Mouse (Mus musculus) cerebellum, postnatal 36 days (tissue): ENCODE results near the gene Fibcd1.

ENCODE experiments used
- DNase-seq, 2 experiments: peaks; one replicate each; pipeline ENCODE4 v3.0.0; 2021 to 2022; ENCODE audit warnings: mixed read lengths in 2 of 2

Gene Fibcd1

GRCm38 (mm10) chr2:31767104-31767503, 78.7 kb downstream of the Fibcd1 start:
- no peak for DNase-seq
